In genomic region chr5:147781215-147781614, GRCm38 (mm10) we compare ENCODE assay signal across 12 mouse cellular contexts.
"Had no signal": no experiment of that assay in that cellular context is flagged by ENCODE, and none has a peak within 500 bp of the region (broad histone marks: within the 10 kb centered on the region; RNA-seq: fewer than 3 reads in every experiment).

No protein-coding gene starts in this region.

- DNase-seq: retina, postnatal 1 day; right cerebral cortex, adult 18-20 months; right cerebral cortex, postnatal 14 days; right cerebral cortex, postnatal 25 days; right cerebral cortex, postnatal 4 days; spleen, adult 18-20 months; thymus, adult 18-20 months; thymus, adult 2 months; thymus, postnatal 14 days; thymus, postnatal 25 days; thymus, postnatal 36 days; thymus, postnatal 4 days had no signal
